Mouse (Mus musculus) embryonic facial prominence, embryonic 10.5 days (tissue): ENCODE results near the gene Sox18. TPM values are rescaled to one million over a fixed set of nuclear protein-coding genes. Genes with fewer than 3 reads are reported as not detected.

ENCODE experiments used
- DNase-seq: peaks from one replicate; pipeline ENCODE4 v3.0.0-alpha.2; 2017; ENCODE audit warnings: low spot score
- H3K27ac ChIP-seq: fragments of 300-500 bp; sonication (generic); replicated peaks from 2 replicates; pipeline ENCODE4 v1.5.1; 2016; ENCODE audit warnings: mild to moderate bottlenecking
- H3K27me3 ChIP-seq: fragments of 300-500 bp; sonication (generic); replicated peaks from 2 replicates; pipeline ENCODE4 v1.6.1; 2016; ENCODE audit warnings: low read depth, mild to moderate bottlenecking; ENCODE audit not compliant: poor library complexity, severe bottlenecking
- H3K36me3 ChIP-seq: fragments of 300-500 bp; sonication (generic); replicated peaks from 2 replicates; pipeline ENCODE4 v1.6.1; 2016; ENCODE audit warnings: mild to moderate bottlenecking, moderate library complexity
- H3K4me1 ChIP-seq: fragments of 300-500 bp; sonication (generic); 2 replicates; pipeline ENCODE4 v1.6.1; 2016
- H3K4me3 ChIP-seq: fragments of 300-500 bp; sonication (generic); 2 replicates; pipeline ENCODE4 v1.5.1; 2016; ENCODE audit warnings: mild to moderate bottlenecking, moderate library complexity
- H3K9me3 ChIP-seq: fragments of 300-500 bp; sonication (generic); 2 replicates; pipeline ENCODE4 v1.6.1; 2016; ENCODE audit warnings: mild to moderate bottlenecking
- WGBS: fragments of 180-500 bp; shearing (Covaris S2); methylation state at CpG from one replicate; pipeline ENCODE4 v1.1.7; 2016; 5-methylcytosine and 5-hydroxymethylcytosine counted together
- polyA plus RNA-seq: library from polyadenylated mRNA; unstranded; fragments of >200 nt; fragmentation: Nextera tagmentation; extraction: Ambion mirVana; gene quantifications from 2 replicates; pipeline ENCODE4 v1.2.1, GENCODE M21; 2016

The Sox18 gene
- polyA plus RNA-seq, result 21.8 and 25.2 TPM in 2 replicates

- peak within 1 kb of the TSS; percentile 61 for H3K27ac ChIP-seq
- no peaks in the 10 kb centered on the region for H3K36me3 ChIP-seq
- peak; percentile 70 for DNase-seq
- peaks cover 51% of the 10 kb centered on the region for H3K4me1 ChIP-seq
- peak within 1 kb of the TSS; percentile 60 for H3K4me3 ChIP-seq
- peaks cover 81% of the 10 kb centered on the region for H3K27me3 ChIP-seq
- no peaks in the 10 kb centered on the region for H3K9me3 ChIP-seq
- WGBS, result under 1% methylated on average over 43 of the region's 43 CpGs
Observed at GRCm38 (mm10) chr2:181671326-181671725, at the start of gene Sox18. Gene Sox18 (minus strand): TSS chr2:181671640.

DNA sequence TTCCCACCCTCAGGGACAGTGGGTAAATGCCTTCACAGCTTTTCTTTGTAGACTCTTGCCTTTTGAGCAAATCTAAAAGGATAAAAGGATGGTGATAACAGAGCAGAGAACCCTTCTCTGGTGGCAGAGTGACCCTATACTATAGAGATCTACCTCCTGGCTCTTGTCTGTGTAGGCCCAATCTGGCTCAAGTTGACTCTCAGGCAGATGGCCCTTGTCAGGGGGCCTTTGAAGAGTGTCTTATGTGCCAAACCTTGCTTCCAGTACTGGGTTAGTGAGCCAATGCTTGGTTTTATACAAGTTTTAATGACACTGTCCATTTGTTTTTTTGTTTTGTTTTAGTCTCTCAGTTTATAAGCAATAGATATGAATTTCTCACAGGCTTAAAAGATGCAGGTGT, 49.8 kb upstream of the Sox18 start:
- H3K36me3 ChIP-seq, result no peaks in the 10 kb centered on the region
- DNase-seq, result no peak
- H3K27me3 ChIP-seq, result no peaks in the 10 kb centered on the region
- H3K4me1 ChIP-seq, result no peaks in the 10 kb centered on the region
- H3K9me3 ChIP-seq, result no peaks in the 10 kb centered on the region
- H3K4me3 ChIP-seq, result no peak overlapping the region
- no peak overlapping the region for H3K27ac ChIP-seq

DNA sequence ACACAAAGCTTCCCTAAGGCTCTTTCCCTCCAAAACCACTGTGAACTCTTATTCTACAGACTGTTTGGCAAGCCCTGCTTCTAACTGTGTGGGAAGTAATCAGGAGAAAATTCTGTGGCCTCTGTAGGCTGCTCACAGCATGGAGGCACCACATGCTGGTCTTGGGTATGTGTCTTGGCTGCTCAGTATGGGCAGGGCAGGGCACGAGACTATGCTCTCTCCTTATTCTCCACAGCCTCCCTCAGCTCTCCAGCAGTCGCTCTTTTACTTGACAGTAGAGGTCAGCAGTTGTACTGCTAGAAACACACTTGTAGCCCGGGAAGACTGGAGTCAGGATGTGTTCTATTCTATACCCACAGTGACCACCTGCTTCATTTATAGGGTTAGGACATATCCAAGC, 48.6 kb upstream of the Sox18 start:
- Histone ChIP-seq H3K27ac (no peak overlapping the region), H3K36me3 (no peaks in the 10 kb centered on the region), H3K9me3 (no peaks in the 10 kb centered on the region), H3K4me3 (no peak overlapping the region), H3K27me3 (no peaks in the 10 kb centered on the region), H3K4me1 (peaks cover 6% of the 10 kb centered on the region)
- 36% methylated on average over 3 of the region's 3 CpGs for WGBS
- no peak for DNase-seq

DNA sequence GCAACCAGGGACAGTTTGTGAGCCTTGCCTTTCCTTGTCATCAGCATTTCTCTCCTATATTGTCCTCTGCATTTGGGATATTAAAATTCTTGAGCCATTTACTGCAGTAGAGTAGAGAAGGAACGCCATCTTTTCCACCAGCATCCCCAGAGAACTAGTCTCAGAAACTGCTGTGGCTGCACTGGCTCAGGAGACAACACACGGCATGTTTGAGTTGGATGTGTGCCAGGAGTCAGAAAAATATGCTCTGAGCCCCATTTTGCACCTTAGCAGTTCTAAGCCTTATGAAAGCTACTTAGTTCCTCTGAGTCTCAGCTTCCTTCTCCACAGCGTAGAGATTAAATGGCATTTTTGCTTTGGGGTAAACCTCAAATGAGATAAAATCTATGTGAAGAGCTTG, 45.6 kb upstream of the Sox18 start:
- Histone ChIP-seq H3K4me3 (no peak overlapping the region), H3K27me3 (no peaks in the 10 kb centered on the region), H3K9me3 (no peaks in the 10 kb centered on the region), H3K4me1 (peaks cover 13% of the 10 kb centered on the region), H3K36me3 (no peaks in the 10 kb centered on the region), H3K27ac (no peak overlapping the region)
- no peak for DNase-seq
- 86% methylated on average over 3 of the region's 3 CpGs for WGBS

- Histone ChIP-seq H3K36me3 (no peaks in the 10 kb centered on the region), H3K9me3 (no peaks in the 10 kb centered on the region), H3K4me1 (peaks cover 13% of the 10 kb centered on the region), H3K4me3 (peak overlapping the region; percentile 49), H3K27me3 (no peaks in the 10 kb centered on the region), H3K27ac (0 out of 2 replicates have a peak overlapping the region, but pooled peaks have one; percentile 72)
- no peak for DNase-seq
- 69% methylated on average over 3 of the region's 3 CpGs for WGBS
Observed at GRCm38 (mm10) chr2:181715382-181715781, 43.9 kb upstream of the Sox18 start.

- Histone ChIP-seq H3K27ac (peak within 1 kb of the TSS; percentile 72), H3K9me3 (no peaks in the 10 kb centered on the region), H3K4me1 (peaks cover 13% of the 10 kb centered on the region), H3K4me3 (peak within 1 kb of the TSS; percentile 49), H3K36me3 (no peaks in the 10 kb centered on the region), H3K27me3 (no peaks in the 10 kb centered on the region)
- peak; percentile 49 for DNase-seq
- 6% methylated on average over 7 of the region's 7 CpGs for WGBS
Observed at GRCm38 (mm10) chr2:181714903-181715326, 43.5 kb upstream of the Sox18 start, which contains the start of gene Oprl1. Gene Oprl1 (plus strand): TSS chr2:181715016.

GRCm38 (mm10) chr2:181713749-181714148, 42.3 kb upstream of the Sox18 start:
- Histone ChIP-seq H3K36me3 (no peaks in the 10 kb centered on the region), H3K4me3 (no peak overlapping the region), H3K27me3 (no peaks in the 10 kb centered on the region), H3K9me3 (no peaks in the 10 kb centered on the region), H3K4me1 (peaks cover 13% of the 10 kb centered on the region), H3K27ac (no peak overlapping the region)
- WGBS, result 76% methylated on average over 1 of the region's 1 CpGs
- no peak for DNase-seq

DNA sequence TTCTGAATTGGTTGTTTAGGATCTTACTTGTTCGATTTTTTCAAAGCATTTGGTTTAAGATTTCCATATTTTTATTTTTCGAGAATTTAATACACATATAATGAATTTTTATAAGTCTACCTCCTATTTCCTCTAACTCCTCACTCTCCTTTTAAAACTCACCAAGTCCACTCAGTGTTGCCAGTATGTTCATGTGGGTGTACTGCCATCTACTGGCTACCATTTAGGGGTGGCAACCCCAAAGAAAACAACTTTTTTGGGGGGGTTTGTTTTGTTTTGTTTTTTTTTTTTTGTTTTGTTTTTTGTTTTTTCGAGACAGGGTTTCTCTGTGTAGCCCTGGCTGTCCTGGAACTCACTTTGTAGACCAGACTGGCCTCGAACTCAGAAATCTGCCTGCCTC, 35.2 kb upstream of the Sox18 start:
- Histone ChIP-seq H3K27me3 (no peaks in the 10 kb centered on the region), H3K36me3 (no peaks in the 10 kb centered on the region), H3K27ac (no peak overlapping the region), H3K4me3 (no peak overlapping the region), H3K9me3 (no peaks in the 10 kb centered on the region), H3K4me1 (no peaks in the 10 kb centered on the region)
- WGBS, result 41% methylated on average over 4 of the region's 4 CpGs
- DNase-seq, result no peak

DNA sequence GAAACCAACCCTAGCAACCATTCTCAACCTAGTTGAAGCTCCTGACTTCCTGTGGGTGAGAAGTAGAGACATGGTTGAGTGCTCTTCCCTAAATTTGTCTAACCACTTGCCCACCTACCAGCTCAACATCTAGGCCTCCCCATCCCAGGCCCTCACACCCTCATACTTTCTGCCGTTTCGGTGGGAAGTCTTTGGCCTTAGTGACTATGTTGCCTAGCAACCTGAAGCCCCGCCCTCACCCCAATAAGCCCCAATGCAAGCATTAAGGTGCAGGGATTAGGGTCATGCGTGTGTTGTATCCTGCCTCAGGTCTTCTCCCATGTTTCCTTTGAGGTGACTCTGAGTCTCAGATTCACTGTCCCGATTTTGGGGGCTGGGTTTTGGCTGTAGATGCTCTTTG, 26.8 kb upstream of the Sox18 start, which contains the start of gene Lkaaear1:
Gene Lkaaear1, minus strand, starts transcription at position 202 of the 400 bp plus-strand sequence.
- H3K9me3 ChIP-seq, result no peaks in the 10 kb centered on the region
- DNase-seq, result no peak
- no peak within 1 kb of the TSS for H3K4me3 ChIP-seq
- H3K27me3 ChIP-seq, result peaks cover 29% of the 10 kb centered on the region
- H3K36me3 ChIP-seq, result no peaks in the 10 kb centered on the region
- H3K4me1 ChIP-seq, result peaks cover 11% of the 10 kb centered on the region
- no peak within 1 kb of the TSS for H3K27ac ChIP-seq
- 54% methylated on average over 5 of the region's 5 CpGs for WGBS

DNA sequence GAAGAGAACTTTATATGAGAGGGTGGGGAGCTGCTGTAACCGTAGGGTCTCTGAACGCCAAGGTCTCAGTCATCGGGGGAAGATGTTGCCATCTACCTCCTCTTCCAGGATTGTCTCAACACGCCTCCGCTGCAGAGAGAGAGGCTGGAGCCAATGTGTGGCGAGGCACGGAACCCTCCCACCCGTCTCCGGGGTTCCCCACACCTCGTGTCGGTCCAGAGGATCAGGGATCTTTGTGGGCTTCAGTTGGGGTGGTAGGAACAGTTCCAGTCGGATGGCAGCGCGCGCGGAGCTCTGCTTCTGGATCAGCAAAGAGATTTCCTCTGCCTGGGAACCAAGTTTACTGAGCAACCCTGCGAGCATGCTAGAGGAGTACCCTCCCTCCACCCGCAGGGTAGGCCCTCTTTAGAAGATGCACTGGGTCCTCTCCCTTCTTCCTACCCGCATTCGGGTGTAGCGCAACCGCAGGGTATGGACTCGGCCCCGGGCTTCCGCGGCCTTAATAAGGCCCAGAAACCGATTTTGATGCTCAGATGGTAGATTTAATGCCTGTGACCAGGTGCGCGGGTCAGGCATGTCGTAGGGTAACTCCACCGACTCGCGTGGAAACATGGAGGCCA, 25.5 kb upstream of the Sox18 start:
- no peaks in the 10 kb centered on the region for H3K36me3 ChIP-seq
- DNase-seq, result no peak
- H3K27ac ChIP-seq, result no peak overlapping the region
- H3K4me3 ChIP-seq, result no peak overlapping the region
- 74% methylated on average over 33 of the region's 33 CpGs for WGBS
- peaks cover 24% of the 10 kb centered on the region for H3K4me1 ChIP-seq
- H3K9me3 ChIP-seq, result no peaks in the 10 kb centered on the region
- H3K27me3 ChIP-seq, result peaks cover 29% of the 10 kb centered on the region

- H3K27me3 ChIP-seq, result peaks cover 29% of the 10 kb centered on the region
- no peaks in the 10 kb centered on the region for H3K9me3 ChIP-seq
- H3K36me3 ChIP-seq, result peaks cover 7% of the 10 kb centered on the region
- WGBS, result 76% methylated on average over 1 of the region's 1 CpGs
- DNase-seq, result no peak
- peaks cover 32% of the 10 kb centered on the region for H3K4me1 ChIP-seq
- H3K27ac ChIP-seq, result no peak overlapping the region
- no peak overlapping the region for H3K4me3 ChIP-seq
Observed at GRCm38 (mm10) chr2:181695776-181696175, 24.3 kb upstream of the Sox18 start.

GRCm38 (mm10) chr2:181694581-181694980, 23.1 kb upstream of the Sox18 start:
- H3K27me3 ChIP-seq, result peaks cover 29% of the 10 kb centered on the region
- 85% methylated on average over 3 of the region's 3 CpGs for WGBS
- H3K9me3 ChIP-seq, result no peaks in the 10 kb centered on the region
- H3K4me1 ChIP-seq, result peaks cover 32% of the 10 kb centered on the region
- DNase-seq, result no peak
- H3K27ac ChIP-seq, result peak overlapping the region; percentile 93; the same call in 1 of the 2 replicates
- peaks cover 19% of the 10 kb centered on the region for H3K36me3 ChIP-seq
- H3K4me3 ChIP-seq, result peak overlapping the region; percentile 81
